Mouse (Mus musculus) embryonic facial prominence, embryonic 11.5 days (tissue): ENCODE data around the gene Clec11a. TPM values are rescaled to one million over a fixed set of nuclear protein-coding genes. Genes with fewer than 3 reads are reported as not detected.
"Not testable (repeated sequence)": the region's sequence is repeated elsewhere in the genome, so short reads cannot be mapped to it uniquely, and the experiment has no call there.

Experiments
- ATAC-seq: fragments of 200-750 bp; cut with Nextera tagmentation; replicated peaks from 2 replicates; pipeline ENCODE4 v1.8.0; 2017; ENCODE audit warnings: low read depth; ENCODE audit not compliant: insufficient number of reproducible peaks, low FRiP score, low TSS enrichment
- DNase-seq: peaks from one replicate; pipeline ENCODE4 v3.0.0-alpha.2; 2015; ENCODE audit warnings: low spot score
- H3K27ac ChIP-seq: fragments of 300-500 bp; sonication (generic); replicated peaks from 2 replicates; pipeline ENCODE4 v1.5.1; 2014; ENCODE audit warnings: mild to moderate bottlenecking, low read depth, low read length, control low read depth
- H3K27me3 ChIP-seq: fragments of 300-500 bp; sonication (generic); 2 replicates; pipeline ENCODE4 v1.6.1; 2014; ENCODE audit warnings: mild to moderate bottlenecking, low read length, moderate library complexity, mixed read lengths; ENCODE audit not compliant: control insufficient read depth, insufficient read depth
- H3K36me3 ChIP-seq: fragments of 300-500 bp; sonication (generic); replicated peaks from 2 replicates; pipeline ENCODE4 v1.6.1; 2014; ENCODE audit warnings: low read depth, mild to moderate bottlenecking, low read length, moderate library complexity, mixed read lengths; ENCODE audit not compliant: control insufficient read depth, insufficient read depth
- H3K4me1 ChIP-seq: fragments of 300-500 bp; sonication (generic); 2 replicates; pipeline ENCODE4 v1.6.1; 2014; ENCODE audit warnings: low read length, mixed read lengths; ENCODE audit not compliant: control insufficient read depth, insufficient read depth
- H3K4me2 ChIP-seq: fragments of 300-500 bp; sonication (generic); 2 replicates; pipeline ENCODE4 v1.6.1; 2014; ENCODE audit warnings: low read depth, mild to moderate bottlenecking, control low read depth, low read length, moderate library complexity
- H3K4me3 ChIP-seq: fragments of 300-500 bp; sonication (generic); 2 replicates; pipeline ENCODE4 v1.5.1; 2014; ENCODE audit warnings: low read depth, low read length, control low read depth
- H3K9ac ChIP-seq: fragments of 300-500 bp; sonication (generic); replicated peaks from 2 replicates; pipeline ENCODE4 v1.6.1; 2014; ENCODE audit warnings: mild to moderate bottlenecking, control low read depth, low read length
- H3K9me3 ChIP-seq: fragments of 300-500 bp; sonication (generic); replicated peaks from 2 replicates; pipeline ENCODE4 v1.6.1; 2016; ENCODE audit warnings: mild to moderate bottlenecking, low read length, inconsistent platforms, mixed read lengths; ENCODE audit not compliant: control insufficient read depth
- whole genome bisulfite sequencing: fragments of 180-500 bp; shearing (Covaris S2); extraction: QIAGEN DNeasy Blood & Tissue Kit; methylation state at CpG from one replicate; pipeline ENCODE4 v1.1.7; 2014; 5-methylcytosine and 5-hydroxymethylcytosine counted together
- polyA plus RNA-seq: library from polyadenylated mRNA; unstranded; fragments of >200 nt; fragmentation: Nextera tagmentation; extraction: Ambion mirVana; gene quantifications from 2 replicates; pipeline ENCODE4 v1.2.1, GENCODE M21; 2014

The Clec11a gene
- polyA plus RNA-seq, 1 experiment from 2014 or later, result 2.2 TPM

- Histone ChIP-seq H3K4me2 (peak overlapping the region; percentile 14; the same call in 1 of the 2 replicates), H3K27ac (no peak overlapping the region; the same call in 1 of the 2 replicates), H3K27me3 (peaks cover 12% of the 10 kb centered on the region), H3K4me3 (no peak overlapping the region), H3K9ac (no peak overlapping the region), H3K4me1 (0 out of 2 replicates have a peak, but pooled peaks cover 3% of the 10 kb centered on the region), H3K36me3 (no peaks in the 10 kb centered on the region), H3K9me3 (no peaks in the 10 kb centered on the region)
- 6% methylated on average over 16 of the region's 16 CpGs for WGBS
- DNase-seq, result no peak
- ATAC-seq, result no peak
Measured at GRCm38 (mm10) chr7:44305686-44306085, 1.0 kb downstream of the Clec11a start.

DNA sequence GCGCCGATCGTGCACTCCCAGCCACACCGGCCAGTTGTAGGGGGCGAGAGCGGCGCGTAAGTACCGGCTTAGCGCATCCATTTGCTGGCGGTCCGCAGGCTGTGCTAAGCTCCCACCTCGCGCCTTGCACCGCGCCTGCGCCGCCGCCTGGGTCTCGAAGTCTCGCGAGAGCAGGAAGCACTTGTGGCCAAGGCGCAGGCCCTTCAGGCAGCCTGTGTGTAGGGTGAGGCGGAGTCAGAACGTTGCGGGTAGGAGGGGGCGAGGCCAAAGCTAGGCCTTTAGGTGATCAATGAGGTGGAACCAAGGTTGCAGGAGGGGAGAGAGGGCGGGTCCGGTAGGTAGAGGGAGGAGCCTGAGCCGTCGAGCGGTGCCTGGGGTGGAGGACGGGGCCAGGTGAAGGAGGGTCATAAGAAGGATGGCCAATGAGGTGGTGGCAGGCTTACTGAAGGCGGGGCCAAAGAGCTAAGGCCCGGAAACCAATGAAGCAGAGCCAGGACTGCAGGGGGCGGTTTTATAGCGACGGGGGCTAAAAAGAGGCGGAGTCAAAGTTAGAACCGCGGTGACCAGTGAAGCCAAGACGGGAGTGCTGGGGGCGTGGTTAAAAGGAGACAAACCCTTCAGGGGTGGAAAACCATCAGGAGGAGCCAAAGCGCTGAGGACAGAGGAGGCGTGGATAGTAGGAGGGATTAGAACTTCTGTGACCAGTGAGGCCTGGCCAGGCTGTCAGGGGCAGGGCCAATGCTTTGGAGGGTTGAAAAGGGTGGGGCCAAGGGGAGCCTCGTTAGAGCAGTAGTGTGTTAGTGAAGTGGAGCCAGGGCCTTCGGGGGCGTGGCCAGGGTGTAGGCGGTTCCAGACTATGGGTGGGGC, 1.7 kb downstream of the Clec11a start:
- no peaks in the 10 kb centered on the region for H3K36me3 ChIP-seq
- H3K27ac ChIP-seq, result peak overlapping the region; percentile 92
- peak overlapping the region; percentile 70 for H3K4me3 ChIP-seq
- H3K9me3 ChIP-seq, result no peaks in the 10 kb centered on the region
- peak; percentile 94 for ATAC-seq
- peak; percentile 98 for DNase-seq
- H3K9ac ChIP-seq, result peak overlapping the region; percentile 96
- H3K4me1 ChIP-seq, result no peaks in the 10 kb centered on the region
- H3K4me2 ChIP-seq, result peak overlapping the region; percentile 77
- peaks cover 8% of the 10 kb centered on the region for H3K27me3 ChIP-seq
- under 1% methylated on average over 49 of the region's 49 CpGs for WGBS

- peak overlapping the region; percentile 77 for H3K4me2 ChIP-seq
- H3K27me3 ChIP-seq, result peaks cover 7% of the 10 kb centered on the region
- ATAC-seq, result peak; percentile 33; the same call in 1 of the 2 replicates
- no peaks in the 10 kb centered on the region for H3K36me3 ChIP-seq
- peak overlapping the region; percentile 92 for H3K27ac ChIP-seq
- peak overlapping the region; percentile 96 for H3K9ac ChIP-seq
- H3K9me3 ChIP-seq, result no peaks in the 10 kb centered on the region
- WGBS, result 0% methylated on average over 25 of the region's 25 CpGs
- H3K4me1 ChIP-seq, result no peaks in the 10 kb centered on the region
- H3K4me3 ChIP-seq, result peak overlapping the region; percentile 70
- no peak for DNase-seq
Measured at GRCm38 (mm10) chr7:44304463-44304774, 2.3 kb downstream of the Clec11a start.

GRCm38 (mm10) chr7:44303346-44304340, 3.1 kb downstream of the Clec11a start:
- ATAC-seq, result no peak
- H3K27ac ChIP-seq, result peak overlapping the region; percentile 92
- 82% methylated on average over 14 of the region's 14 CpGs for WGBS

DNA sequence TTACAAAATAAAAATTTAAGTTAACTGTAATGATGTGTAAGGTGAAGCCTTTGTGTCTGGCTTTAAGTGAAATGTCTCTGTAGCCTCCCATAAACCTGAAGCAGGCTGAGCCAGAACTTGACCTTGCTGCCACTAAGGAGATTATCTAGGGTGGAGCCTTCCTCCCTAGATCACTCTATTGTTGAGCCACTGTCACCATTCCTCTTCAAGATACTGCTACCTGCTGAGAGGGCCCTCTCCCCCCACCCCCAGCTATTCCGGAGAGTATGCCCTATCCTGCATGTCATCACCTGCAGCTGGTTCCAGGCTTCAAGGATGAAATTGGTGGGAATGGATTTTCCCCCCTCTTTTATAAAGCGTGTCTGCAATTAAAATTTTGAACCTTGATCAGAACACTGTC, 9.2 kb downstream of the Clec11a start:
- H3K36me3 ChIP-seq, H3K4me3 ChIP-seq, DNase-seq, H3K4me1 ChIP-seq, H3K4me2 ChIP-seq, H3K9ac ChIP-seq, H3K9me3 ChIP-seq, H3K27me3 ChIP-seq, ATAC-seq, H3K27ac ChIP-seq: not testable (repeated sequence)
- 73% methylated on average over 2 of the region's 2 CpGs for WGBS

More at GRCm38 (mm10) chr7:44303346-44304340, 3.1 kb downstream of the Clec11a start:
- DNase-seq, result no peak
- H3K4me1 ChIP-seq, result no peaks in the 10 kb centered on the region
- H3K27me3 ChIP-seq, result no peaks in the 10 kb centered on the region
- H3K9ac ChIP-seq, result peak overlapping the region; percentile 96
- peak overlapping the region; percentile 77 for H3K4me2 ChIP-seq
- no peaks in the 10 kb centered on the region for H3K36me3 ChIP-seq
- H3K4me3 ChIP-seq, result peak overlapping the region; percentile 70
- H3K9me3 ChIP-seq, result no peaks in the 10 kb centered on the region

GRCm38 (mm10) chr7:44291418-44291817, 15.3 kb downstream of the Clec11a start:
- H3K9ac ChIP-seq, result no peak overlapping the region
- WGBS, result 49% methylated on average over 4 of the region's 4 CpGs
- no peak overlapping the region for H3K27ac ChIP-seq
- ATAC-seq (no peak), DNase-seq (no peak)
- no peak overlapping the region for H3K4me3 ChIP-seq
- H3K36me3 ChIP-seq, result no peaks in the 10 kb centered on the region
- no peak overlapping the region for H3K4me2 ChIP-seq
- no peaks in the 10 kb centered on the region for H3K27me3 ChIP-seq
- no peaks in the 10 kb centered on the region for H3K4me1 ChIP-seq
- no peaks in the 10 kb centered on the region for H3K9me3 ChIP-seq

DNA sequence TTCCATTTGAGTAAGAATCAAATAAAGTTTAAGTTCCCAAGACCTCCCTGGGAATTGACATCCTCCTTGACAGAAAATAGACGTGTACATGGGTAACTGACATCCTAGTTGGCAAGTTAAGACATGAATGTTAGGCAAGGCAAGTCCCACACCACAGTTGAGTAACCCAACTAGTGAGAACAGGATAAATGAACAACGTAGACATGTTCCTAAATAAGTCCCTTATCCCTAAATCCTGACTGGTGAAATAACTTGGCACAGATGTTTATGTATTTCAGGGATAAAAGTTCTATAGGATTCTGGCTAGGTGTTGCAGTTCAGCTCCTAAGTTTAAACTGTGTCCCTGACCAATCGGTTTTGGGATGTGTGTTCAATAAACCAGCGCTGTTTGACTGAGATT, 15.7 kb downstream of the Clec11a start:
- H3K9ac ChIP-seq, result no peak overlapping the region
- DNase-seq, result no peak
- no peak overlapping the region for H3K4me3 ChIP-seq
- no peaks in the 10 kb centered on the region for H3K27me3 ChIP-seq
- 76% methylated on average over 4 of the region's 4 CpGs for WGBS
- H3K4me2 ChIP-seq, result no peak overlapping the region
- no peak for ATAC-seq
- no peaks in the 10 kb centered on the region for H3K9me3 ChIP-seq
- H3K36me3 ChIP-seq, result no peaks in the 10 kb centered on the region
- no peaks in the 10 kb centered on the region for H3K4me1 ChIP-seq
- H3K27ac ChIP-seq, result no peak overlapping the region
